Mouse (Mus musculus): ENCODE data around the gene Galk2. TPM values are rescaled to one million over a fixed set of nuclear protein-coding genes. Genes with fewer than 3 reads are reported as not detected.
A peak's percentile ranks its signal among the peaks of the same experiment; 100 is the strongest.

The Galk2 gene
- polyA plus RNA-seq, 1 experiment from 2014 or later = 33.7 TPM

- H3K9me3 ChIP-seq = 0 out of 2 replicates have a peak, but pooled peaks cover 4% of the 10 kb centered on the region
- H3K9ac ChIP-seq = no peak overlapping the region
- no peaks in the 10 kb centered on the region for H3K27me3 ChIP-seq (replicated peaks)
- no peak overlapping the region for H3K27ac ChIP-seq (replicated peaks)
- 81% methylated on average over 2 of the region's 2 CpGs for WGBS
- ATAC-seq (ENCODE audit: extremely low read depth, insufficient number of reproducible peaks, low FRiP score, low TSS enrichment) = no peak
- no peaks in the 10 kb centered on the region for H3K4me1 ChIP-seq
- H3K4me2 ChIP-seq = no peak overlapping the region
- peaks cover 34% of the 10 kb centered on the region for H3K36me3 ChIP-seq
- no peak overlapping the region for H3K4me3 ChIP-seq
Observed at GRCm38 (mm10) chr2:125948195-125948594, 89.3 kb downstream of the Galk2 start.

GRCm38 (mm10) chr2:125968811-125969210 is 109.9 kb downstream of the Galk2 start:
- Histone ChIP-seq H3K36me3 (no peaks in the 10 kb centered on the region), H3K27ac (replicated peaks) (no peak overlapping the region), H3K27me3 (replicated peaks) (no peaks in the 10 kb centered on the region), H3K9ac (no peak overlapping the region), H3K4me2 (no peak overlapping the region), H3K4me1 (peaks cover 7% of the 10 kb centered on the region), H3K4me3 (no peak overlapping the region), H3K9me3 (no peaks in the 10 kb centered on the region)
- no peak for ATAC-seq (ENCODE audit: extremely low read depth, insufficient number of reproducible peaks, low FRiP score, low TSS enrichment)
- WGBS = 60% methylated on average over 1 of the region's 1 CpGs

DNA sequence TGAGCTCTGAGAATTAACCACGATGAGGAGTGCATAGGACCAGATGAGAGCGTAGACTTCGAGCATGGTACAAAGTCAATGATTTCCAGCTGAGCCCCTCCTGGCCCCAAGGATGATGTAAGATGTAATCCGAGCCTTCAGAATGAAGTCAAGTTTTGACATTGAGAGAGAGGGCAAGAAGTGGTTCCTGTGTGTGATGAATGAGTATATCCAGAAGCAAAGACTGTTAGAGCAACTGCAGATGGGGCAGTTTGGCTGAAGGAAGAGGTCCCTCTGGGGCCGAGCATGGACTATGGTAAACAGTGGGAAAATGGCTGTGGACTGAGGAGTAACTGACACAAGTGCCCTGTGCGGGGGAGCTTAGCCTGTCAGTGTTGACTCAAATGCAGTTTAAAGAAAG is 114.3 kb downstream of the Galk2 start:
- no peaks in the 10 kb centered on the region for H3K27me3 ChIP-seq (replicated peaks)
- H3K4me3 ChIP-seq = no peak overlapping the region
- H3K4me1 ChIP-seq = peaks cover 10% of the 10 kb centered on the region
- 52% methylated on average over 6 of the region's 6 CpGs for WGBS
- H3K4me2 ChIP-seq = no peak overlapping the region
- no peaks in the 10 kb centered on the region for H3K9me3 ChIP-seq
- no peak for ATAC-seq (ENCODE audit: extremely low read depth, insufficient number of reproducible peaks, low FRiP score, low TSS enrichment)
- H3K9ac ChIP-seq = no peak overlapping the region
- H3K36me3 ChIP-seq = peaks cover 10% of the 10 kb centered on the region; the same call in 1 of the 2 replicates
- H3K27ac ChIP-seq (replicated peaks) = no peak overlapping the region

- WGBS = 88% methylated on average over 10 of the region's 10 CpGs
- Histone ChIP-seq H3K9ac (no peak overlapping the region), H3K27me3 (replicated peaks) (no peaks in the 10 kb centered on the region), H3K4me2 (no peak overlapping the region), H3K4me1 (peaks cover 10% of the 10 kb centered on the region), H3K9me3 (no peaks in the 10 kb centered on the region), H3K4me3 (no peak overlapping the region), H3K27ac (replicated peaks) (no peak overlapping the region), H3K36me3 (peaks cover 17% of the 10 kb centered on the region)
- no peak for ATAC-seq (ENCODE audit: extremely low read depth, insufficient number of reproducible peaks, low FRiP score, low TSS enrichment)
Observed at GRCm38 (mm10) chr2:125975206-125975605, 116.3 kb downstream of the Galk2 start.

DNA sequence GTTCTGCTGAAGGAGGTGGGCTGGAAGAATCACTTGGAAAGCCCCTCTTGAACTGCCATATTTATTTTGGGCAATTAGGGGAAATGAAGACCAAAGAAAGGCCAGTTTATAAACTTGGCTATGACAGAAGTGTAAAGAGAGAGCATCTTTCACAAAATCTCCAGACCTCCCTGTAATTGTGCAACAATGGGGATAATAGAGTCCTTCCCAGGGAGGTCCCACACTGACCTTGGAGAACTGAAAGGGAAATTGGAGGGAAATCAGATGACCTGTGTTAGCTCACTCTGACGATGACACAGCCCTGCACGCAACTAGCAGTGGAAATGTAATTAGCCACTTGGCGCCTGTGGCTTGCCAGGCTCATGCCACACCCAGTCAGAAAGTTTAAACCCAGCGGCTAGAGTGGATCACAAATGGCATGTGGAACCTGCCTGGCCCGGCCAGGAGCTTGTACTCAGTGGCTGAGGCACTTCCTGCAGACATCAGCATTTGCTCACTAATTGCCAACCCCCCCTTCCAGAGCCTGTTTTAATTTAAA is 117.0 kb downstream of the Galk2 start:
- no peak for ATAC-seq (ENCODE audit: extremely low read depth, insufficient number of reproducible peaks, low FRiP score, low TSS enrichment)
- H3K27me3 ChIP-seq (replicated peaks) = no peaks in the 10 kb centered on the region

GRCm38 (mm10) chr2:126002291-126002690 is 143.4 kb downstream of the Galk2 start:
- H3K4me2 ChIP-seq = no peak overlapping the region
- H3K36me3 ChIP-seq = no peaks in the 10 kb centered on the region
- no peak overlapping the region for H3K9ac ChIP-seq
- 62% methylated on average over 5 of the region's 5 CpGs for WGBS
- ATAC-seq (ENCODE audit: extremely low read depth, insufficient number of reproducible peaks, low FRiP score, low TSS enrichment) = no peak
- no peaks in the 10 kb centered on the region for H3K9me3 ChIP-seq
- H3K27ac ChIP-seq (replicated peaks) = no peak overlapping the region
- H3K27me3 ChIP-seq (replicated peaks) = no peaks in the 10 kb centered on the region
- 0 out of 2 replicates have a peak, but pooled peaks cover 5% of the 10 kb centered on the region for H3K4me1 ChIP-seq
- no peak overlapping the region for H3K4me3 ChIP-seq

More for the DNA sequence above, 117.0 kb downstream of the Galk2 start:
- Histone ChIP-seq H3K9ac (no peak overlapping the region), H3K4me1 (peaks cover 10% of the 10 kb centered on the region), H3K4me2 (no peak overlapping the region), H3K36me3 (peaks cover 17% of the 10 kb centered on the region), H3K4me3 (no peak overlapping the region), H3K27ac (replicated peaks) (no peak overlapping the region), H3K9me3 (no peaks in the 10 kb centered on the region)
- WGBS = 55% methylated on average over 5 of the region's 5 CpGs

DNA sequence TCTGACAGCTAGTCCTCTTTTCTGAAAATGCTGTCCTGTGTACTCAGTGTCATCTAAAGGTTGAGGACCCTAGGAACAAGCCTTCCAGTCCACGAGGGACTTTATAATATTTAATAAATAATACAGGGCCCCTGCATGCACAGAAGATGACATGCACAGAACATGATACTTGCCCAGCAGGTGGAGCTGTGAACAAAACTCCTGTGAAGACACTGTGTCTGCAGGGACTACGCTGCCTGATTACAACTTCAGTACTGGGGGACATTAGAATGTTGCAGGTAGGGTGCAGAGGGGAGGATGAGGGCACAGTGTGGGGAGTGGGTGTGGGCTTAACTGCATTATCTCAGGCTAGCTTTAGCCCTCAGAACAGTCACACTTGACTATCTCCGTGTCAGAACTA is 147.2 kb downstream of the Galk2 start:
- Histone ChIP-seq H3K9ac (no peak overlapping the region), H3K4me2 (no peak overlapping the region), H3K36me3 (no peaks in the 10 kb centered on the region), H3K4me1 (0 out of 2 replicates have a peak, but pooled peaks cover 5% of the 10 kb centered on the region), H3K27me3 (replicated peaks) (no peaks in the 10 kb centered on the region), H3K27ac (replicated peaks) (no peak overlapping the region), H3K9me3 (no peaks in the 10 kb centered on the region), H3K4me3 (no peak overlapping the region)
- no peak for ATAC-seq (ENCODE audit: extremely low read depth, insufficient number of reproducible peaks, low FRiP score, low TSS enrichment)
- WGBS = 28% methylated on average over 3 of the region's 3 CpGs

DNA sequence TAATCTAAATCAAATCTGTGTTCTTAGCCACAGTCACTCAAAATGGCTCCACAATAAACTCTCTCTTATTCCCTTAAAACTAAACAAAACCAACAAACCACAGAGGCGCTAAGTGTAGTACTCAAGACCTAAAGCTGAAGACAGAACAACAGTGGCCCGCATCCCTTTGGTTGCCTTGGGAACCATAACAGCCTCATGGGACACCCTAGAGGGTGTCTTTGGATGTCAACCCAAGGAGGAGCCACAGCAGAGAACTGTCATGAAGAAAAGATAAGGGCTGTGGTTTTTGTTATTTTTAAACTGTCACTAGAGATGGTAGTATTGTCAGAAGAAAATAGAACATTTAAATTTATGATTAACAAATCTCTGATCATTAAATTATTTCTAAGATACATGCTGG is 147.8 kb downstream of the Galk2 start:
- WGBS = 61% methylated on average over 2 of the region's 2 CpGs
- no peaks in the 10 kb centered on the region for H3K27me3 ChIP-seq (replicated peaks)
- no peak for ATAC-seq (ENCODE audit: extremely low read depth, insufficient number of reproducible peaks, low FRiP score, low TSS enrichment)

GRCm38 (mm10) chr2:126014989-126015710 is 156.2 kb downstream of the Galk2 start:
- no peak overlapping the region for H3K4me3 ChIP-seq
- 31% methylated on average over 12 of the region's 12 CpGs for whole genome bisulfite sequencing
- peak overlapping the region; percentile 35 for H3K4me2 ChIP-seq
- no peak overlapping the region for H3K9ac ChIP-seq
- ATAC-seq (ENCODE audit: extremely low read depth, insufficient number of reproducible peaks, low FRiP score, low TSS enrichment) = peak; percentile 61; the same call in 1 of the 2 replicates
- no peaks in the 10 kb centered on the region for H3K36me3 ChIP-seq
- H3K9me3 ChIP-seq = no peaks in the 10 kb centered on the region
- no peaks in the 10 kb centered on the region for H3K27me3 ChIP-seq (replicated peaks)
- peaks cover 23% of the 10 kb centered on the region for H3K4me1 ChIP-seq
- H3K27ac ChIP-seq (replicated peaks) = peak overlapping the region; percentile 82

More for the DNA sequence above, 147.8 kb downstream of the Galk2 start:
- Histone ChIP-seq H3K36me3 (no peaks in the 10 kb centered on the region), H3K9me3 (no peaks in the 10 kb centered on the region), H3K9ac (no peak overlapping the region), H3K27ac (replicated peaks) (no peak overlapping the region), H3K4me3 (no peak overlapping the region), H3K4me2 (no peak overlapping the region), H3K4me1 (0 out of 2 replicates have a peak, but pooled peaks cover 5% of the 10 kb centered on the region)

DNA sequence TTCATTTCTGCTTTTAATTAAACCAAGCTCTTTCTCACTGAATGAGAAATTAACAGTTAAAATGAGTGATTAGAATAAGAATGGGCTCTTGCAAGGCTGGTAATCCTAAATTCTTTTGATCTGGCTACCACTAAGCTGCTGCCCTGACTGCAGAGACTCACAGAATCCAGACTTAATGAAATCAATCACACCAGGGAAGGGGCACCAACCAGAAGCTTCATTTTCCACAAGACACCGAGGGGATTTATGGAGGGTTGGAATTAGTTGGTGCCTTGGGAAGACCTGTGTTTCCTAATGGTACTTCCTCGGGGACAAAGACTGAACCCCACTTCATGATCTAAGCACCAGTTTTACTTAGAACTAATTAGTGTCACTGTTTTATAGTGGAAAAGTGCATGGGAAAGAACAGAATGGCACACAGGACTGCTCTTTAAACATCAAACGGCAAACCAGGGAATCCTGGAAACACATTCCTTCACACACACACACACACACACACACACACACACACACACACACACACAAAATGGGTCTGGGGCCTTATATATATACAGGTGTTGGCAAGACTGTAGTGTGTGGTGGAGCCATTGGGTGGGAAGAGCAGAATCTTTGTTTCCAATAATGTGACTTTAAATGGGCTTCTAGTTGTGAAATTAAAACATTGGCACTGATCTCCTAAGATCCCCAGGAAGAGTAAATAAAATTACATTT is 157.0 kb downstream of the Galk2 start:
- Histone ChIP-seq H3K4me1 (peaks cover 23% of the 10 kb centered on the region), H3K9ac (no peak overlapping the region), H3K36me3 (no peaks in the 10 kb centered on the region), H3K4me3 (no peak overlapping the region), H3K4me2 (no peak overlapping the region), H3K9me3 (no peaks in the 10 kb centered on the region), H3K27me3 (replicated peaks) (no peaks in the 10 kb centered on the region), H3K27ac (replicated peaks) (peak overlapping the region; percentile 82)
- no peak for ATAC-seq (ENCODE audit: extremely low read depth, insufficient number of reproducible peaks, low FRiP score, low TSS enrichment)
- 59% methylated on average over 3 of the region's 3 CpGs for WGBS

GRCm38 (mm10) chr2:126031186-126031900 is 172.4 kb downstream of the Galk2 start:
- Histone ChIP-seq H3K4me3 (no peak overlapping the region), H3K27ac (replicated peaks) (no peak overlapping the region), H3K9me3 (no peaks in the 10 kb centered on the region), H3K9ac (no peak overlapping the region), H3K4me1 (peaks cover 20% of the 10 kb centered on the region), H3K4me2 (no peak overlapping the region), H3K36me3 (no peaks in the 10 kb centered on the region), H3K27me3 (replicated peaks) (no peaks in the 10 kb centered on the region)
- 58% methylated on average over 8 of the region's 8 CpGs for whole genome bisulfite sequencing
- ATAC-seq (ENCODE audit: extremely low read depth, insufficient number of reproducible peaks, low FRiP score, low TSS enrichment) = no peak
